Mouse (Mus musculus) G1E-ER4 (cell line): ENCODE measurements around the gene Uspl1. TPM values are rescaled to one million over a fixed set of nuclear protein-coding genes. Genes with fewer than 3 reads are reported as not detected.

Experiments
- GATA1 ChIP-seq: IDR thresholded peaks from one replicate; pipeline ENCODE4 v1.8.0; 2012; ENCODE audit warnings: low read length, inconsistent platforms
- polyA plus RNA-seq: library from polyadenylated mRNA; stranded (reverse); fragments of >175 nt; gene quantifications from 2 replicates; pipeline ENCODE4 v1.2.3, GENCODE M21; 2012

The Uspl1 gene
- polyA plus RNA-seq, 1 experiment = 4.3 TPM

DNA sequence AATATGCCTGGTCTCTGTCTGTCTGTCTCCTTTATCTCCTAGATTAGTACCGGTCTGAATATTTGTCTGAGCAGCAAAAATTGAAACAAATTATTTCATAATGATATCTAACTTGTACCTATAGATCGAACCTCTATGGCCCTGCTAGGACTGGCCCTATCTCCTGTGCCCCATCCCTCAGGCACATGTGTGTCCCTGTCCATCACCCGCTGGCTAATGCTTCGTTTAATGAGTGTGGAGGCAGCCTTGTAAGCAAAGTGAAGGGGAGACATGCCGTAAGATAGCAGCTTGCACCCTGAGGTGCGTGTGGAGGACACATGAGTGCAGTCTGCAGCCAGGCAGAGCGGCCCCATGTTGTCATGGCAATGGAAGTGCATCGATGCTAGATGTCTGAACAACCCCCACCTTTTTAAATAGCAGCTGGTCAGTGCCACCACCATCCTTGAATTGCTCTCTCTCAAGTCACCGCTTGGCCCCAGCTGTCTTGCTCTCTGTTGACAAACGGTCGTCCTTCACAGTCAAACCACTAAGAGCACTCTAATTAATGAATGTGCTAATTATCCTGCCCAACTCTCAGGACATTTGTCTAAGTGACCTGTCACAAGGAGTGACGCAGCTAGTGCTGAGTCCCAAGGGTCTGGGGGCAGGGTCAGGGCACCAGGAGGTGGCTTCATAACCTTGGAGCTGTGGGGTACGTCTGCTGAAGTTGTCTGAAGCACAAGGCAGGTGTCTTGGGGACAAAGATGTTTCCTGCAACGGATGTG, 73.5 kb downstream of the Uspl1 start:
- TF ChIP-seq GATA1 = no peak

DNA sequence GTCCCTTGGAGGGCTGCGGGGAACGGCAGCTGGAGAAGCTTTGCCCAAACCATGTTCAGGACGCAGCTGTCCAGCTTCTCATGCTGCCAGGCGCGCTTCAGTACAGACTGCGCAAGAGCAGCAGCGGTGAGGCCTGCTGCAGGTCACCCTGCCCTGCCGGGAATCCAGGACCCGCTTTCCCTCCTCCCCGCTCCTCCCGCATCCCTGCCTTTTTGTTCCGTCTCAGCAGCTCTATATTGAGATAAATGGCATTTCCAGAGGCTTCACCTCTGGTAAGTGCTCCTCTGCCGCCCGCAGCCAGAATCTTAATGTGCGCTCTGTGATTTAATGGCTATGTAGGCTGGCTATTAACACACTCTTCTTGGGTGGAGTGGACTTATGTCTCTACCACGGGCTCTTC, 74.9 kb downstream of the Uspl1 start:
- no peak for TF ChIP-seq GATA1

DNA sequence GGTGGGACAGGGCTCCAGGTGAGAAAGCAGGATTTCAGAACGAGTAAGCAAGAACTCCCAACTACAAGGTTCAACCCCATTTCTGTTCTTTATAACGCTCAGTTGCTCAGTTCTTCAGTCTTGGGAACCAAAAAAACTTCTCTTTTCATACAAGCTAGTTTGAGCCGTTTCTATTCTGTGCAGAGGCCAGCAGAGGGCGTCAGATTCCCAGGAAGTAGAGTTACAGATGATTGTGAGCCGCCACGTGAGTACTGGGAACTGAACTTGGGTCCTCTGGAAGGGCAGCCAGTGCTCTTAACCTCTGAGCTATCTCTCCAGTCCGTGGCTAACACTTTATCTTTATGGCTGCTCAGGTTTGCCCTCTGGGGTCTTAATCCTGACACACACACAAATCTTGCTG, 77.3 kb downstream of the Uspl1 start:
- TF ChIP-seq GATA1 = no peak

GRCm38 (mm10) chr5:149261866-149262265, 77.7 kb downstream of the Uspl1 start:
- no peak for TF ChIP-seq GATA1

DNA sequence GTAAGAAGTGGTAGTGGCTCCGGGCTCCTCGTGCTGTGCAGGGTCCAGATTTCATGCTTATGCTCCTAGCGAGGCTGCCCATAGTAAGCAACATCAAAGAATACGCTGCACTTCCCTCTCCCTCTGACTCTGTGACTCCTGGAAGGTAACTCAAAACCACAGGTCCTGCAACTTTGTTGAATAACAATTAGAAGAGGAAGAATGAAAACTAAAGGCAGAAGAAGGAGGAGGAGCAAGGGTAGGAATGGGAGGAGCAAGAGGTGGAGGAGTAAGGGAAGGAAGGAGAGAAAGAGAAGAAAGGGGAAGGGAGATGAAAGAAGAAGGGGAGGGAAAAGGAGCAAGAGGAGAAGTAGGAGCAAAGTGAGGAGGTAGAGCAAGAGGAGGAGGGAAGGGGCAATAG, 80.3 kb downstream of the Uspl1 start, which contains the start of gene Alox5ap:
Alox5ap (plus strand) TSS at position 363 of the 400 bp plus-strand sequence.
- no peak for TF ChIP-seq GATA1

DNA sequence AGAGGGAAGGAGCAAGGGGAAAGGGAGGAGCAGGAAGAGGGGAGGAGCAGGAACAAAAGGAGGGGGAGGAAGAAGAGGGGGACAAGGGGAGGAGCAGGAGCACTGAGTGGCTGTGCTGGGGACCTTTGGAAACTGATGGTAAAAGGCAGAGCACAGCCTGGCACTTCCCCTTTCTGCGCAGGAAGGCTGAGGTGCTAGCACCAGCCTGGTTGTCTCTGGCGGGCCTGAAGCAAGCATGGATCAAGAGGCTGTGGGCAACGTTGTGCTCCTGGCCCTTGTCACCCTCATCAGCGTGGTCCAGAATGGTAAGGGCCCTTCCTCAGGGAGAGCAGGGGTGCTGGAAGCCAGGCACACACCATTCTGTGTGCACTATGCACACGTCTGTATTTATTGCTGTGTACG, 80.7 kb downstream of the Uspl1 start:
- TF ChIP-seq GATA1 = no peak

Other genes with a start within 250 kb of the Uspl1 start
- not detected in 2 replicates for gene Gm42791, start 189.2 kb upstream of the Uspl1 start, polyA plus RNA-seq
- 567 and 760 TPM in 2 replicates for gene Hmgb1, start 139 bp downstream of the Uspl1 start, polyA plus RNA-seq
- gene Alox5ap, start 80.4 kb downstream of the Uspl1 start, polyA plus RNA-seq = 0.42 and 0.59 TPM in 2 replicates
- gene Medag, start 227.4 kb downstream of the Uspl1 start, polyA plus RNA-seq = not detected in 2 replicates